Mouse (Mus musculus) liver, embryonic 12.5 days (tissue): ENCODE results near the gene Sh2d4b. TPM values are rescaled to one million over a fixed set of nuclear protein-coding genes. Genes with fewer than 3 reads are reported as not detected.
A peak's percentile ranks its signal among the peaks of the same experiment; 100 is the strongest.

Experiments
- ATAC-seq: fragments of 200-750 bp; cut with Nextera tagmentation; 2 replicates; pipeline ENCODE4 v1.8.0; 2017; ENCODE audit warnings: moderate number of reproducible peaks, mild to moderate bottlenecking, moderate library complexity
- H3K27ac ChIP-seq: fragments of 300-500 bp; sonication (generic); 2 replicates; pipeline ENCODE4 v1.5.1; 2016; ENCODE audit warnings: mild to moderate bottlenecking
- H3K27me3 ChIP-seq: fragments of 300-500 bp; sonication (generic); replicated peaks from 2 replicates; pipeline ENCODE4 v1.6.1; 2016; ENCODE audit warnings: mild to moderate bottlenecking, moderate library complexity
- H3K36me3 ChIP-seq: fragments of 300-500 bp; sonication (generic); 2 replicates; pipeline ENCODE4 v1.6.1; 2016; ENCODE audit warnings: mild to moderate bottlenecking, moderate library complexity
- H3K4me1 ChIP-seq: fragments of 300-500 bp; sonication (generic); 2 replicates; pipeline ENCODE4 v1.6.1; 2016
- H3K4me2 ChIP-seq: fragments of 300-500 bp; sonication (generic); 2 replicates; pipeline ENCODE4 v1.6.1; 2016; ENCODE audit warnings: mild to moderate bottlenecking, moderate library complexity
- H3K4me3 ChIP-seq: fragments of 300-500 bp; sonication (generic); 2 replicates; pipeline ENCODE4 v1.5.1; 2016; ENCODE audit warnings: mild to moderate bottlenecking, moderate library complexity
- H3K9ac ChIP-seq: fragments of 300-500 bp; sonication (generic); 2 replicates; pipeline ENCODE4 v1.6.1; 2016; ENCODE audit warnings: mild to moderate bottlenecking, moderate library complexity
- H3K9me3 ChIP-seq: fragments of 300-500 bp; sonication (generic); replicated peaks from 2 replicates; pipeline ENCODE4 v1.6.1; 2016; ENCODE audit warnings: mild to moderate bottlenecking, moderate library complexity
- WGBS: fragments of 180-500 bp; shearing (Covaris S2); methylation state at CpG from one replicate; pipeline ENCODE4 v1.1.7; 2016; ENCODE audit not compliant: insufficient replicate concordance; 5-methylcytosine and 5-hydroxymethylcytosine counted together
- polyA plus RNA-seq: library from polyadenylated mRNA; unstranded; fragments of >200 nt; fragmentation: Nextera tagmentation; extraction: Ambion mirVana; gene quantifications from 2 replicates; pipeline ENCODE4 v1.2.1, GENCODE M21; 2016

Gene Sh2d4b
- 0.16 and 0.20 TPM in 2 replicates for polyA plus RNA-seq

DNA sequence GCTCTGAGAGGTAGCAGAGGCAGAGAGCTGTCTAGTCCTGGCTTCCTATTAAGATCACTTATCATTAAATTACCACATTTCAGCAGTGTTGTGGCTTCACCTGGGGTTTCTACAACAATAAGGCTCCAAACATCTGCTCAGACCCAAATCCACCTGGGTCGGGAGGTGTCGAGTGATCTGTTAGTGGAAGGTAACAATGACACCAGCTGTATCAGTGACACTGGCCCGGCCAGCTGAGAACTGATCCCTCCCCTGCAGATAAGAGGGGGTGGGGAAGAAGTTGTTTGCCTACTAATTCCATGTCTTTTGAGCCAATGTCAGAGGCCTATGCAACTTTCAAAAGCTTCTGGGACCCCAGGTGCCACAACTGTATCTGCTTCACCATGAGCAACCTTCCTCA is at the start of gene Sh2d4b:
TSS of gene Sh2d4b (minus strand) at position 71 of the 400 bp plus-strand sequence.
- Histone ChIP-seq H3K9me3 (no peaks in the 10 kb centered on the region), H3K27me3 (no peaks in the 10 kb centered on the region), H3K4me1 (peaks cover 19% of the 10 kb centered on the region), H3K36me3 (no peaks in the 10 kb centered on the region), H3K4me3 (no peak within 1 kb of the TSS), H3K27ac (no peak within 1 kb of the TSS), H3K9ac (no peak within 1 kb of the TSS), H3K4me2 (no peak within 1 kb of the TSS)
- ATAC-seq: peak; percentile 40; the same call in 1 of the 2 replicates
- WGBS: 34% methylated on average over 3 of the region's 3 CpGs

DNA sequence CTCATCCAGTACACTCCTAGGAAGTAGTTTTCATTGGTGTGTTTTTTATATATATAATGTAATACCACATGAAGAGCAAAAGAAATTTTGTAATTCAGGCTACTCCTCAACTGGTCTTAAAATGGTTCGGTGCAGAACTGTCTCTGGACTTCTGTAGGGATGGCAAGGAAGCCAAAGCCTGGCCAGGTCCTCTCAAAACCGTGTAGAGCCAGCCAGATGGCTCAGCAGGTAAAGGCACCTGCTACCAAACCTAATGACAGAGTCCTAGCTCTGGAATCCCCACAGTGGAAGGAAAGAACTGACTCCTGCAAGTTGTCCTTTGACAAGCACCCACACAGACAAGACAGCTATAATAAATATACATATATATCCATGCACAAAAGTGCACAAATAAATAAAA is 49.4 kb upstream of the Sh2d4b start:
- no peak overlapping the region for H3K4me3 ChIP-seq
- peaks cover 16% of the 10 kb centered on the region for H3K36me3 ChIP-seq
- no peaks in the 10 kb centered on the region for H3K9me3 ChIP-seq
- no peaks in the 10 kb centered on the region for H3K27me3 ChIP-seq
- no peak for ATAC-seq
- no peak overlapping the region for H3K27ac ChIP-seq
- peaks cover 66% of the 10 kb centered on the region for H3K4me1 ChIP-seq
- H3K9ac ChIP-seq: no peak overlapping the region
- 62% methylated on average over 2 of the region's 2 CpGs for WGBS
- H3K4me2 ChIP-seq: no peak overlapping the region

- Histone ChIP-seq H3K9ac (no peak overlapping the region), H3K4me1 (peaks cover 76% of the 10 kb centered on the region), H3K27ac (no peak overlapping the region), H3K27me3 (no peaks in the 10 kb centered on the region), H3K9me3 (no peaks in the 10 kb centered on the region), H3K4me3 (no peak overlapping the region), H3K4me2 (no peak overlapping the region), H3K36me3 (peaks cover 7% of the 10 kb centered on the region; the same call in 1 of the 2 replicates)
- 85% methylated on average over 11 of the region's 11 CpGs for WGBS
- no peak for ATAC-seq
These were observed 45.4 kb upstream of the Sh2d4b start for GRCm38 (mm10) chr14:40938380-40938987.

GRCm38 (mm10) chr14:40937052-40937451 is 44.0 kb upstream of the Sh2d4b start:
- peaks cover 84% of the 10 kb centered on the region for H3K4me1 ChIP-seq
- H3K4me3 ChIP-seq: no peak overlapping the region
- peaks cover 11% of the 10 kb centered on the region; the same call in 1 of the 2 replicates for H3K36me3 ChIP-seq
- no peak overlapping the region for H3K27ac ChIP-seq
- H3K9ac ChIP-seq: no peak overlapping the region
- ATAC-seq: no peak
- 43% methylated on average over 4 of the region's 4 CpGs for WGBS
- no peaks in the 10 kb centered on the region for H3K27me3 ChIP-seq
- no peak overlapping the region for H3K4me2 ChIP-seq
- H3K9me3 ChIP-seq: no peaks in the 10 kb centered on the region

DNA sequence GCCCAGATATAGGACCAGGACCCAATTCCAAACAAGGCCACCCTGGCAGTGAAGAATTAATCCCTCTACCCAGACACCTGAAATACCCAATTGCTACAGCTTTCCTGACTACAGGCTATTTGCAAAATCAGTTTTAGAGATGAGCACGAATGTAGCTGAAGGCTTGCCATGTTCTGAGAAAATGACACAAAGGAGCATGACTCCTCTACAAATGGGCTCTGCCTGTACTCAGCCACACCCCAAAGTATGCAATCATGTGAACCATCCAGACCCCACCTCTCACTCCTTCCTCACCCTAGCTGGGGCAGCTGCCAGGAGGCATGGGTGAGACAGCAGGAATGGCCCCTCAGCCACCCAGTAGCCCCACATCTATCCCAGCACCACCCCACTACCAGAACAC is 42.4 kb upstream of the Sh2d4b start:
- Histone ChIP-seq H3K36me3 (peaks cover 18% of the 10 kb centered on the region; the same call in 1 of the 2 replicates), H3K4me2 (no peak overlapping the region), H3K4me1 (peaks cover 87% of the 10 kb centered on the region), H3K9me3 (no peaks in the 10 kb centered on the region), H3K27ac (no peak overlapping the region), H3K9ac (no peak overlapping the region), H3K27me3 (no peaks in the 10 kb centered on the region), H3K4me3 (no peak overlapping the region)
- ATAC-seq: no peak
- WGBS: 68% methylated on average over 1 of the region's 1 CpGs

- Histone ChIP-seq H3K9me3 (no peaks in the 10 kb centered on the region), H3K4me2 (no peak overlapping the region), H3K36me3 (peaks cover 18% of the 10 kb centered on the region; the same call in 1 of the 2 replicates), H3K4me1 (peaks cover 85% of the 10 kb centered on the region), H3K27ac (0 out of 2 replicates have a peak overlapping the region, but pooled peaks have one; percentile 11), H3K9ac (no peak overlapping the region), H3K27me3 (no peaks in the 10 kb centered on the region), H3K4me3 (no peak overlapping the region)
- WGBS: 49% methylated on average over 2 of the region's 2 CpGs
- ATAC-seq: no peak
These were observed 42.0 kb upstream of the Sh2d4b start for GRCm38 (mm10) chr14:40935054-40935453.

- Histone ChIP-seq H3K9me3 (no peaks in the 10 kb centered on the region), H3K4me3 (no peak overlapping the region), H3K27me3 (no peaks in the 10 kb centered on the region), H3K4me1 (peaks cover 92% of the 10 kb centered on the region), H3K27ac (peak overlapping the region; percentile 31; the same call in 1 of the 2 replicates), H3K9ac (0 out of 2 replicates have a peak overlapping the region, but pooled peaks have one; percentile 12), H3K36me3 (peaks cover 18% of the 10 kb centered on the region; the same call in 1 of the 2 replicates), H3K4me2 (no peak overlapping the region)
- no peak for ATAC-seq
- WGBS: 62% methylated on average over 7 of the region's 7 CpGs
These were observed 40.3 kb upstream of the Sh2d4b start for GRCm38 (mm10) chr14:40933328-40933727.

DNA sequence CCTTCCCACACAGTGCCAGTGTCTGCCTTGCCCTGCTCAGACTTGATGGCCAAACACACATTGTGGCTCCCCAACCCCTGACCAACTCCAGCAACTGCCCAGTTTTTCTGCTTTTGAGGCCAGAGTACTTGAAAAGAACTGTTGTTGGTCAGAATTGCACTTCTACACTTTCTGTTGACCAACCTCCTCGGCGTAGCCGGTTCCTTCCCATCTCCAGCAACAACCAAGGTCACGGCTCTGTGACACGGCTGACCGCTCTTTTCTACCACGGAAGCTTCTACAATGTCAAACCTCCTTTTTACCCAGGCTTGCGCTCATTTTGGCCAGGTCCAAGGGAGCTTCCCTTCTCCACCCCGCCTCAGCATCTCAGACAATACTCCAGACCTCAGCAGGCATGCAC is 39.2 kb upstream of the Sh2d4b start:
- WGBS: 83% methylated on average over 9 of the region's 9 CpGs
- no peak overlapping the region for H3K27ac ChIP-seq
- H3K9ac ChIP-seq: no peak overlapping the region
- peaks cover 18% of the 10 kb centered on the region; the same call in 1 of the 2 replicates for H3K36me3 ChIP-seq
- ATAC-seq: no peak
- peaks cover 96% of the 10 kb centered on the region for H3K4me1 ChIP-seq
- no peaks in the 10 kb centered on the region for H3K9me3 ChIP-seq
- no peak overlapping the region for H3K4me3 ChIP-seq
- no peaks in the 10 kb centered on the region for H3K27me3 ChIP-seq
- H3K4me2 ChIP-seq: no peak overlapping the region

GRCm38 (mm10) chr14:40931115-40931829 is 38.2 kb upstream of the Sh2d4b start:
- Histone ChIP-seq H3K27me3 (no peaks in the 10 kb centered on the region), H3K4me2 (no peak overlapping the region), H3K36me3 (peaks cover 21% of the 10 kb centered on the region; the same call in 1 of the 2 replicates), H3K27ac (peak overlapping the region; percentile 33; the same call in 1 of the 2 replicates), H3K4me3 (no peak overlapping the region), H3K9ac (no peak overlapping the region), H3K4me1 (peaks cover 97% of the 10 kb centered on the region), H3K9me3 (no peaks in the 10 kb centered on the region)
- no peak for ATAC-seq
- 48% methylated on average over 3 of the region's 3 CpGs for WGBS

- Histone ChIP-seq H3K27me3 (no peaks in the 10 kb centered on the region), H3K4me1 (peaks cover 97% of the 10 kb centered on the region), H3K27ac (no peak overlapping the region), H3K9ac (no peak overlapping the region), H3K9me3 (no peaks in the 10 kb centered on the region), H3K36me3 (peaks cover 25% of the 10 kb centered on the region; the same call in 1 of the 2 replicates), H3K4me3 (no peak overlapping the region), H3K4me2 (no peak overlapping the region)
- ATAC-seq: no peak
- WGBS: 56% methylated on average over 2 of the region's 2 CpGs
These were observed 36.9 kb upstream of the Sh2d4b start for GRCm38 (mm10) chr14:40929943-40930342.

- Histone ChIP-seq H3K4me1 (peaks cover 97% of the 10 kb centered on the region), H3K27ac (0 out of 2 replicates have a peak overlapping the region, but pooled peaks have one; percentile 22), H3K4me2 (no peak overlapping the region), H3K27me3 (no peaks in the 10 kb centered on the region), H3K36me3 (peaks cover 22% of the 10 kb centered on the region; the same call in 1 of the 2 replicates), H3K9ac (no peak overlapping the region), H3K9me3 (no peaks in the 10 kb centered on the region), H3K4me3 (no peak overlapping the region)
- ATAC-seq: no peak
- WGBS: 78% methylated on average over 5 of the region's 5 CpGs
These were observed 35.8 kb upstream of the Sh2d4b start for GRCm38 (mm10) chr14:40928897-40929296.

DNA sequence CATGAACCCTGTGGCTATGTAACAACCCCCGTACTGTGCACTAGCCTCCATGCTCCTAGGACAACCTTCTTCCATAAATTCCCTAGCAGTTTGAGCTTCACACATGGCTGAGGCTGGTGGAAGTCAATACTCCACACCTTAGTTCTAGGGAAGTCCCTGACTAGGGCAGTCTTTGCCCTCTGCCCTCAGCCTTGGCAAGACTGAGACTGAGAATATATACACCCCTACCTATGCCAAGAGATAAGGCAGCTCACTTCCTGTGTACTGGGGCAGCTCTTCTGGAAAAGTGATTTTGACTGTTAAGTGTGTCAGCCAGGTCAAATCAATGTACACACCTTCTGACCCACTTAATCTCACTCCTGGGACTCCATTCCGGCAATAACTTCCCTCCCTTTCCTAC is 34.0 kb upstream of the Sh2d4b start:
- Histone ChIP-seq H3K27ac (peak overlapping the region; percentile 12; the same call in 1 of the 2 replicates), H3K36me3 (peaks cover 27% of the 10 kb centered on the region; the same call in 1 of the 2 replicates), H3K4me2 (no peak overlapping the region), H3K9ac (no peak overlapping the region), H3K4me3 (no peak overlapping the region), H3K27me3 (no peaks in the 10 kb centered on the region), H3K4me1 (peaks cover 97% of the 10 kb centered on the region), H3K9me3 (no peaks in the 10 kb centered on the region)
- 52% methylated on average over 2 of the region's 2 CpGs for WGBS
- 0 out of 2 replicates have a peak, but pooled peaks have one; percentile 19 for ATAC-seq
